Mouse (Mus musculus): Measurements from ENCODE around the gene Tbc1d4. TPM values are rescaled to one million over a fixed set of nuclear protein-coding genes. Genes with fewer than 3 reads are reported as not detected.
"Not testable (repeated sequence)": the region's sequence is repeated elsewhere in the genome, so short reads cannot be mapped to it uniquely, and the experiment has no call there.

The Tbc1d4 gene
- polyA plus RNA-seq, 1 experiment from 2014 or later: 4.8 TPM

GRCm38 (mm10) chr14:101588209-101588991, 20.6 kb downstream of the Tbc1d4 start:
- H3K4me3 ChIP-seq; H3K9me3 ChIP-seq (replicated peaks); DNase-seq (ENCODE audit: low spot score); H3K36me3 ChIP-seq; H3K27me3 ChIP-seq (ENCODE audit: low read depth, poor library complexity, severe bottlenecking); H3K27ac ChIP-seq (replicated peaks); H3K4me1 ChIP-seq: not testable (repeated sequence)
- WGBS: 93% methylated on average over 3 of the region's 4 CpGs

DNA sequence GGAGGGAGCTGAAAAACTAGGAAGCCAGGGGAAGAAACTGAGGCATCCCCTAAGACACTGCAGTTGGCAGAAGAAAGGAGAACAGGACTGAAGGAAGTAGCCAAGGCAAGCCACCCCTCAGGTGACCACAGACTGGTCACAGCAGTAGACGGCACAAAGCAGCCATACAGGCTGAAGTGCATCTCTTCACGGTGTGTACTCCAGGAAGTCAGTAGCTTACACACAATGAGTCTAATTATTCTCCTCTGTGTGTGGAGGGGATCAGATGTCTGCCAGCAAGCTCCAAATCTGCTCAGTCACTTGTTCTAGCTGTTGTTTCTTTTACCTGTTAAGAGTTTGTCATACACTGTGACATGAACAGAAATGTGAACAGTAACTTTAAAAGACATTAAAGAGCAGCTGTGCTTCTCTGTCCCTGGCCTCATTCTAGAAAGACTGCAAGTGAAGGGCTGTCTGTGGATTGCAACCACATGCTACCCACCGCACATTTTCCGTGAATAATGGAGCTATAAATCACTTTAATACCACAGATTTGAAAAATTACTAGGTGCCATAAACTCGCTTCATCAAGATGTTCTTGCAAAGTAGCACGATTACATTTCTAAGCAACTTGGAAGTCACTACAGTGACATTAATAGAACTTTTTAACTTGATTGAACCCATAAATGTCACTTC, 21.5 kb downstream of the Tbc1d4 start:
- H3K4me1 ChIP-seq; DNase-seq (ENCODE audit: low spot score); H3K27me3 ChIP-seq (ENCODE audit: low read depth, poor library complexity, severe bottlenecking); H3K27ac ChIP-seq (replicated peaks); H3K9me3 ChIP-seq (replicated peaks); H3K36me3 ChIP-seq; H3K4me3 ChIP-seq: not testable (repeated sequence)
- 79% methylated on average over 5 of the region's 6 CpGs for WGBS

GRCm38 (mm10) chr14:101586096-101586495, 22.9 kb downstream of the Tbc1d4 start:
- 74% methylated on average over 7 of the region's 7 CpGs for WGBS
- no peak for DNase-seq (ENCODE audit: low spot score)

GRCm38 (mm10) chr14:101575651-101576050, 33.3 kb downstream of the Tbc1d4 start:
- 30% methylated on average over 3 of the region's 3 CpGs for WGBS
- Histone ChIP-seq H3K4me3 (no peak overlapping the region), H3K4me1 (0 out of 2 replicates have a peak, but pooled peaks cover 5% of the 10 kb centered on the region), H3K9me3 (replicated peaks) (no peaks in the 10 kb centered on the region), H3K27me3 (ENCODE audit: low read depth, poor library complexity, severe bottlenecking) (no peaks in the 10 kb centered on the region), H3K36me3 (no peaks in the 10 kb centered on the region), H3K27ac (replicated peaks) (no peak overlapping the region)
- DNase-seq (ENCODE audit: low spot score): no peak

More at GRCm38 (mm10) chr14:101586096-101586495, 22.9 kb downstream of the Tbc1d4 start:
- H3K4me1 ChIP-seq: peaks cover 2% of the 10 kb centered on the region; the same call in 1 of the 2 replicates
- no peaks in the 10 kb centered on the region for H3K27me3 ChIP-seq (ENCODE audit: low read depth, poor library complexity, severe bottlenecking)
- no peak overlapping the region for H3K27ac ChIP-seq (replicated peaks)
- no peak overlapping the region for H3K4me3 ChIP-seq
- H3K9me3 ChIP-seq (replicated peaks): peaks cover 4% of the 10 kb centered on the region; the same call in 1 of the 2 replicates
- H3K36me3 ChIP-seq: no peaks in the 10 kb centered on the region

DNA sequence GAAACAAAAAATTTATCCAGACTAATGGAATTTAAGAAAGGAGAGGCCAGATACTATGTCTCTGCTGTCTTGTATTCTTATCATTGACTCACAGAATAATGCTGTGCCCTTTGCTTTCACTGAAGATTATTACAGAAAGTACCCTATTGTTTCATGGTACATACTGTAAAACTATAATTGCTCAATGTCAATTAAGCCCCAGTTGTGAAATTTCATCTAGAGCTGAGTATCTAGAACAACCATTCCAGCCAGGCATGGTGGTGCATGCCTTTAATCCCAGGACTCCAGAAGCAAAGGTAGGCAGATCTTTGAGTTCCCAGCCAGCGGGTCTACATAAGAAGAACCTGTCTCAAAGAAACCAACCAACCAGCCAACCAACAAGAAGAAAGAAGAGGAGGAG, 34.5 kb downstream of the Tbc1d4 start:
- Histone ChIP-seq H3K36me3 (no peaks in the 10 kb centered on the region), H3K4me3 (no peak overlapping the region), H3K4me1 (0 out of 2 replicates have a peak, but pooled peaks cover 5% of the 10 kb centered on the region), H3K9me3 (replicated peaks) (no peaks in the 10 kb centered on the region), H3K27me3 (ENCODE audit: low read depth, poor library complexity, severe bottlenecking) (no peaks in the 10 kb centered on the region), H3K27ac (replicated peaks) (no peak overlapping the region)
- whole genome bisulfite sequencing: 100% methylated on average over 1 of the region's 1 CpGs
- no peak for DNase-seq (ENCODE audit: low spot score)

- Histone ChIP-seq H3K9me3 (replicated peaks) (no peaks in the 10 kb centered on the region), H3K36me3 (no peaks in the 10 kb centered on the region), H3K4me1 (0 out of 2 replicates have a peak, but pooled peaks cover 5% of the 10 kb centered on the region), H3K4me3 (no peak overlapping the region), H3K27ac (replicated peaks) (no peak overlapping the region), H3K27me3 (ENCODE audit: low read depth, poor library complexity, severe bottlenecking) (no peaks in the 10 kb centered on the region)
- WGBS: 84% methylated on average over 7 of the region's 7 CpGs
- DNase-seq (ENCODE audit: low spot score): no peak
Measured at GRCm38 (mm10) chr14:101573107-101573614, 35.8 kb downstream of the Tbc1d4 start.

DNA sequence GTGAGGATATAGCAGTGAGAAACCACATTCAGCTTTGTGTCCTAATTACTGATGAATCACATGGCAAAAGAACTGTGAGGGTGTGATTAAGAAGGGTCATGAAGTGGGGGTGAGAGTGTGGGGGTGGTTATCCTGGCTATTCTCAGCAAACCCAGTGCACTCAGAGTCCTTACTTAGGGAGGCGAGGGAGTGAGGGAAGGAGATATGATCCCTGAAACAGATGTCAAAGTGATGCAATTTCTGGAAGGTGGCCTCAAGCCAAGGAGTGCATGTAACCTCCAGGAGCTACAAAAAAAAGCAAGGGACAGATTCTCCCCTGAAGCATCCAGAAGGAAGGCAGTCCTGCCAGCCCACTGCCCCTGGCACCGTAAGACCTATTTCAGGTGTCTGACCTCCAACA, 40.2 kb downstream of the Tbc1d4 start:
- Histone ChIP-seq H3K4me3 (no peak overlapping the region), H3K4me1 (no peaks in the 10 kb centered on the region), H3K36me3 (no peaks in the 10 kb centered on the region), H3K27me3 (ENCODE audit: low read depth, poor library complexity, severe bottlenecking) (no peaks in the 10 kb centered on the region), H3K9me3 (replicated peaks) (no peaks in the 10 kb centered on the region), H3K27ac (replicated peaks) (no peak overlapping the region)
- WGBS: 95% methylated on average over 2 of the region's 2 CpGs
- DNase-seq (ENCODE audit: low spot score): no peak

- H3K27ac ChIP-seq (replicated peaks): no peak overlapping the region
- 93% methylated on average over 2 of the region's 2 CpGs for WGBS
- H3K9me3 ChIP-seq (replicated peaks): no peaks in the 10 kb centered on the region
- H3K4me3 ChIP-seq: no peak overlapping the region
- DNase-seq (ENCODE audit: low spot score): no peak
- H3K4me1 ChIP-seq: no peaks in the 10 kb centered on the region
- no peaks in the 10 kb centered on the region for H3K27me3 ChIP-seq (ENCODE audit: low read depth, poor library complexity, severe bottlenecking)
- H3K36me3 ChIP-seq: no peaks in the 10 kb centered on the region
Measured at GRCm38 (mm10) chr14:101566717-101567116, 42.3 kb downstream of the Tbc1d4 start.

GRCm38 (mm10) chr14:101565661-101566060, 43.3 kb downstream of the Tbc1d4 start:
- no peak for DNase-seq (ENCODE audit: low spot score)
- H3K4me3 ChIP-seq: no peak overlapping the region
- 65% methylated on average over 3 of the region's 3 CpGs for WGBS
- no peaks in the 10 kb centered on the region for H3K36me3 ChIP-seq
- no peak overlapping the region for H3K27ac ChIP-seq (replicated peaks)
- no peaks in the 10 kb centered on the region for H3K4me1 ChIP-seq
- no peaks in the 10 kb centered on the region for H3K27me3 ChIP-seq (ENCODE audit: low read depth, poor library complexity, severe bottlenecking)
- no peaks in the 10 kb centered on the region for H3K9me3 ChIP-seq (replicated peaks)

DNA sequence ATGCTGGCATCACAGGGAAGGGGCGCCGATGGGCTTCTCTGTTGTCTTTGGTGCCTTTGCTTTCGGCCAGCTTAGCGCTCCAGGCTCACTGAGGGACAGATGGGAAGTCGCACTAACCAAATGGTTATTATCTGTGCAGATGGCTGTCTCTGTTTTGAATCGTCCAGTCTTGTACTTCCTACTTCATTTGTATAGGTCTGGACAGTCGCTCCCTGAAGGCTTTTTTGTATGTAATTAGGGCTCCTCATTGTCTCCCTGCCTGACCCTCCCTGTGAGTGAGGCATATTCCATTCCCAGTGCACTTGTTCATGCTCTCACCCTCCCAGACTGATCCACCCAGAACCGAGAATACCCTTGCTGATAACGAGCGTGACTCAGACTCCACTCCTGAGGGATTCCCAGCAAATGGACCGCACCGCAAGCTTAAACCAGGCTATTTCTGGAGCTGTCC, 47.7 kb downstream of the Tbc1d4 start:
- 81% methylated on average over 12 of the region's 12 CpGs for WGBS

GRCm38 (mm10) chr14:101559446-101559845, 49.5 kb downstream of the Tbc1d4 start:
- H3K27me3 ChIP-seq (ENCODE audit: low read depth, poor library complexity, severe bottlenecking): no peaks in the 10 kb centered on the region
- no peak for DNase-seq (ENCODE audit: low spot score)
- H3K36me3 ChIP-seq: no peaks in the 10 kb centered on the region
- no peaks in the 10 kb centered on the region for H3K4me1 ChIP-seq
- no peak overlapping the region for H3K27ac ChIP-seq (replicated peaks)
- no peak overlapping the region for H3K4me3 ChIP-seq
- WGBS: 79% methylated on average over 3 of the region's 3 CpGs
- no peaks in the 10 kb centered on the region for H3K9me3 ChIP-seq (replicated peaks)

More for the DNA sequence above, 47.7 kb downstream of the Tbc1d4 start:
- no peaks in the 10 kb centered on the region for H3K36me3 ChIP-seq
- DNase-seq (ENCODE audit: low spot score): no peak
- 0 out of 2 replicates have a peak overlapping the region, but pooled peaks have one; percentile 23 for H3K27ac ChIP-seq (replicated peaks)
- H3K4me3 ChIP-seq: no peak overlapping the region
- no peaks in the 10 kb centered on the region for H3K4me1 ChIP-seq
- no peaks in the 10 kb centered on the region for H3K27me3 ChIP-seq (ENCODE audit: low read depth, poor library complexity, severe bottlenecking)
- H3K9me3 ChIP-seq (replicated peaks): no peaks in the 10 kb centered on the region

DNA sequence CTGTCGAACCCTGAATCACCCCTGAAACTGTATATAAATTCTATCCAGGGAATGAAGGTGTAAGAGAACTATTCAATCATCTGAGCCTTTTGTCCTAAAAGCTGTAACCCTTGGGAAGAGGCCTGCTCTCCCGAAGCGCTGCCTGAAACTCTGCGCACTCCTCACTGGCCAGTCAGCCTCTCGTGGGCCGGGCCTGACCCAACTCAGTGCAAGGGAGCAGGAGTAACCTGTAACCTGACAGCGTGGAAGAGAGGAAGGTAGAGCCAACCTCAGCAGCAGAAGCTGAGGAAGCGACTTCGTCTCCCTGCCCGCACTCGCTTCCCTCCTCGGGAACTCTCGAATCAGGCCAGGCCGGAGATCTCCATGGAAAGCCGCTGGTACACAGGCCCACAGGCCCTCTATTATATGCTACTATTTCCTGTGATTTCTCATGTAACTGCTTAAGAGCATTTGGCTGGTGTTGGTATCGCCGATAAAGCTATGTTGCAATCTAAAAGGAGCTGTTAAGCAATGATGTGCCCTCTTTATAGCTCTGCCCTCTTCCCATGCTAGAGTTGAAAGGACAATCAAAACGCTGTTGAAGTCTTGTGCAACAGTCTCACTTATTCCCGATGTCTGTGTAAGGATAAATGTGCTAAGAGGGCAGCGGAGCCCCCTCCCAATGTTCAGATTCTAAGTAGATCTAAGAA, 60.0 kb downstream of the Tbc1d4 start:
- Histone ChIP-seq H3K27me3 (ENCODE audit: low read depth, poor library complexity, severe bottlenecking) (no peaks in the 10 kb centered on the region), H3K36me3 (no peaks in the 10 kb centered on the region), H3K4me1 (no peaks in the 10 kb centered on the region), H3K27ac (replicated peaks) (no peak overlapping the region), H3K4me3 (no peak overlapping the region), H3K9me3 (replicated peaks) (no peaks in the 10 kb centered on the region)
- no peak for DNase-seq (ENCODE audit: low spot score)
- 87% methylated on average over 20 of the region's 20 CpGs for WGBS

Measured in midbrain, embryonic 10.5 days (tissue).